Mouse (Mus musculus) kidney, embryonic 16.5 days (tissue): Measurements from ENCODE around the gene Pygl. TPM values are rescaled to one million over a fixed set of nuclear protein-coding genes. Genes with fewer than 3 reads are reported as not detected.
A peak's percentile ranks its signal among the peaks of the same experiment; 100 is the strongest.
"Not testable (repeated sequence)": the region's sequence is repeated elsewhere in the genome, so short reads cannot be mapped to it uniquely, and the experiment has no call there.

ENCODE experiments used
- ATAC-seq: fragments of 200-750 bp; cut with Nextera tagmentation; 2 replicates; pipeline ENCODE4 v1.8.0; 2017; ENCODE audit warnings: moderate TSS enrichment; ENCODE audit not compliant: low FRiP score, low TSS enrichment
- H3K27ac ChIP-seq: fragments of 300-500 bp; sonication (generic); 2 replicates; pipeline ENCODE4 v1.5.1; 2014; ENCODE audit warnings: low read length
- H3K27me3 ChIP-seq: fragments of 300-500 bp; sonication (generic); 2 replicates; pipeline ENCODE4 v1.6.1; 2014; ENCODE audit warnings: low read length, control low read depth, mixed read lengths; ENCODE audit not compliant: insufficient read depth
- H3K36me3 ChIP-seq: fragments of 300-500 bp; sonication (generic); 2 replicates; pipeline ENCODE4 v1.6.1; 2014; ENCODE audit warnings: low read length, control low read depth, mixed read lengths; ENCODE audit not compliant: insufficient read depth
- H3K4me1 ChIP-seq: fragments of 300-500 bp; sonication (generic); 2 replicates; pipeline ENCODE4 v1.6.1; 2014; ENCODE audit warnings: low read length, control low read depth, mixed read lengths; ENCODE audit not compliant: insufficient read depth
- H3K4me2 ChIP-seq: fragments of 300-500 bp; sonication (generic); replicated peaks from 2 replicates; pipeline ENCODE4 v1.6.1; 2014; ENCODE audit warnings: low read depth, low read length
- H3K4me3 ChIP-seq: fragments of 300-500 bp; sonication (generic); 2 replicates; pipeline ENCODE4 v1.5.1; 2014; ENCODE audit warnings: mild to moderate bottlenecking, low read length
- H3K9ac ChIP-seq: fragments of 300-500 bp; sonication (generic); replicated peaks from 2 replicates; pipeline ENCODE4 v1.6.1; 2014; ENCODE audit warnings: low read length
- H3K9me3 ChIP-seq: fragments of 300-500 bp; sonication (generic); 2 replicates; pipeline ENCODE4 v1.6.1; 2016; ENCODE audit warnings: low read length, control low read depth
- WGBS: fragments of 180-500 bp; shearing (Covaris S2); extraction: QIAGEN DNeasy Blood & Tissue Kit; methylation state at CpG from one replicate; pipeline ENCODE4 v1.1.7; 2014; 5-methylcytosine and 5-hydroxymethylcytosine counted together
- polyA plus RNA-seq: library from polyadenylated mRNA; unstranded; fragments of >200 nt; fragmentation: Nextera tagmentation; extraction: Ambion mirVana; gene quantifications from 2 replicates; pipeline ENCODE4 v1.2.1, GENCODE M21; 2015

Pygl gene
- polyA plus RNA-seq, 1 experiment from 2014 or later, result 49.1 TPM

GRCm38 (mm10) chr12:70213601-70214000 is 17.7 kb downstream of the Pygl start:
- peaks cover 15% of the 10 kb centered on the region; the same call in 1 of the 2 replicates for H3K4me1 ChIP-seq
- no peaks in the 10 kb centered on the region for H3K27me3 ChIP-seq
- H3K36me3 ChIP-seq, result peaks cover 6% of the 10 kb centered on the region; the same call in 1 of the 2 replicates
- H3K9me3 ChIP-seq, result no peaks in the 10 kb centered on the region
- H3K9ac ChIP-seq, result no peak overlapping the region
- peak overlapping the region; percentile 40; the same call in 1 of the 2 replicates for H3K27ac ChIP-seq
- no peak for ATAC-seq
- H3K4me2 ChIP-seq, result no peak overlapping the region
- WGBS, result 77% methylated on average over 6 of the region's 6 CpGs
- no peak overlapping the region for H3K4me3 ChIP-seq

GRCm38 (mm10) chr12:70212501-70212900 is 18.8 kb downstream of the Pygl start:
- no peaks in the 10 kb centered on the region for H3K9me3 ChIP-seq
- H3K4me3 ChIP-seq, result no peak overlapping the region
- peaks cover 15% of the 10 kb centered on the region; the same call in 1 of the 2 replicates for H3K4me1 ChIP-seq
- H3K4me2 ChIP-seq, result no peak overlapping the region
- H3K36me3 ChIP-seq, result peaks cover 3% of the 10 kb centered on the region; the same call in 1 of the 2 replicates
- no peak for ATAC-seq
- no peak overlapping the region for H3K27ac ChIP-seq
- H3K9ac ChIP-seq, result no peak overlapping the region
- H3K27me3 ChIP-seq, result no peaks in the 10 kb centered on the region
- WGBS, result 78% methylated on average over 4 of the region's 4 CpGs

- WGBS, result 39% methylated on average over 5 of the region's 5 CpGs
- Histone ChIP-seq H3K36me3 (peaks cover 4% of the 10 kb centered on the region; the same call in 1 of the 2 replicates), H3K4me2 (no peak overlapping the region), H3K9me3 (no peaks in the 10 kb centered on the region), H3K27ac (no peak overlapping the region), H3K27me3 (no peaks in the 10 kb centered on the region), H3K4me1 (no peaks in the 10 kb centered on the region; the same call in 1 of the 2 replicates), H3K9ac (no peak overlapping the region), H3K4me3 (no peak overlapping the region)
- ATAC-seq, result no peak
Measured at GRCm38 (mm10) chr12:70208214-70208613, 23.1 kb downstream of the Pygl start.

- H3K9me3 ChIP-seq, result no peaks in the 10 kb centered on the region
- ATAC-seq, result no peak
- 84% methylated on average over 8 of the region's 8 CpGs for WGBS
- no peak overlapping the region for H3K27ac ChIP-seq
- H3K4me2 ChIP-seq, result no peak overlapping the region
- H3K4me1 ChIP-seq, result no peaks in the 10 kb centered on the region
- H3K36me3 ChIP-seq, result peaks cover 9% of the 10 kb centered on the region; the same call in 1 of the 2 replicates
- H3K4me3 ChIP-seq, result no peak overlapping the region
- H3K9ac ChIP-seq, result no peak overlapping the region
- no peaks in the 10 kb centered on the region for H3K27me3 ChIP-seq
Measured at GRCm38 (mm10) chr12:70204433-70204832, 26.9 kb downstream of the Pygl start.

- no peak for ATAC-seq
- Histone ChIP-seq H3K36me3 (peaks cover 14% of the 10 kb centered on the region; the same call in 1 of the 2 replicates), H3K4me3 (no peak overlapping the region), H3K4me1 (no peaks in the 10 kb centered on the region), H3K27me3 (no peaks in the 10 kb centered on the region), H3K9me3 (no peaks in the 10 kb centered on the region), H3K4me2 (no peak overlapping the region), H3K27ac (no peak overlapping the region), H3K9ac (no peak overlapping the region)
- 77% methylated on average over 4 of the region's 5 CpGs for WGBS
Measured at GRCm38 (mm10) chr12:70201926-70202529, 29.3 kb downstream of the Pygl start.

GRCm38 (mm10) chr12:70196341-70196740 is 34.9 kb downstream of the Pygl start:
- ATAC-seq, result no peak
- Histone ChIP-seq H3K9me3 (no peaks in the 10 kb centered on the region), H3K4me2 (no peak overlapping the region), H3K4me3 (no peak overlapping the region), H3K27ac (no peak overlapping the region), H3K36me3 (peaks cover 18% of the 10 kb centered on the region; the same call in 1 of the 2 replicates), H3K4me1 (peaks cover 10% of the 10 kb centered on the region; the same call in 1 of the 2 replicates), H3K27me3 (no peaks in the 10 kb centered on the region), H3K9ac (no peak overlapping the region)
- 90% methylated on average over 5 of the region's 5 CpGs for WGBS

- Histone ChIP-seq H3K4me2 (no peak overlapping the region), H3K4me3 (no peak overlapping the region), H3K27ac (no peak overlapping the region), H3K9me3 (no peaks in the 10 kb centered on the region), H3K9ac (no peak overlapping the region), H3K36me3 (peaks cover 18% of the 10 kb centered on the region; the same call in 1 of the 2 replicates), H3K27me3 (no peaks in the 10 kb centered on the region), H3K4me1 (peaks cover 10% of the 10 kb centered on the region; the same call in 1 of the 2 replicates)
- WGBS, result 97% methylated on average over 6 of the region's 6 CpGs
- no peak for ATAC-seq
Measured at GRCm38 (mm10) chr12:70195426-70195825, 35.9 kb downstream of the Pygl start.

GRCm38 (mm10) chr12:70192267-70192727 is 39.0 kb downstream of the Pygl start:
- 0 out of 2 replicates have a peak overlapping the region, but pooled peaks have one; percentile 15 for H3K27ac ChIP-seq
- H3K4me3 ChIP-seq, result peak overlapping the region; percentile 40
- no peaks in the 10 kb centered on the region for H3K9me3 ChIP-seq
- H3K9ac ChIP-seq, result peak overlapping the region; percentile 41
- H3K27me3 ChIP-seq, result no peaks in the 10 kb centered on the region
- 19% methylated on average over 19 of the region's 19 CpGs for WGBS
- H3K4me2 ChIP-seq, result peak overlapping the region; percentile 52
- peaks cover 10% of the 10 kb centered on the region; the same call in 1 of the 2 replicates for H3K36me3 ChIP-seq
- peaks cover 10% of the 10 kb centered on the region; the same call in 1 of the 2 replicates for H3K4me1 ChIP-seq
- ATAC-seq, result no peak

- H3K9ac ChIP-seq, result no peak overlapping the region
- H3K27me3 ChIP-seq, result no peaks in the 10 kb centered on the region
- no peak overlapping the region for H3K4me2 ChIP-seq
- no peak overlapping the region for H3K27ac ChIP-seq
- H3K36me3 ChIP-seq, result 0 out of 2 replicates have a peak, but pooled peaks cover 3% of the 10 kb centered on the region
- H3K9me3 ChIP-seq, result peaks cover 11% of the 10 kb centered on the region
- ATAC-seq, result no peak
- H3K4me1 ChIP-seq, result no peaks in the 10 kb centered on the region
- 84% methylated on average over 20 of the region's 22 CpGs for WGBS
- no peak overlapping the region for H3K4me3 ChIP-seq
Measured at GRCm38 (mm10) chr12:70184173-70184783, 47.0 kb downstream of the Pygl start.

- H3K4me3 ChIP-seq, result not testable (repeated sequence)
- 95% methylated on average over 8 of the region's 8 CpGs for WGBS
Measured at GRCm38 (mm10) chr12:70183507-70183906, 47.8 kb downstream of the Pygl start.

More at GRCm38 (mm10) chr12:70183507-70183906, 47.8 kb downstream of the Pygl start:
- not testable (repeated sequence) for H3K27me3 ChIP-seq, H3K36me3 ChIP-seq, H3K27ac ChIP-seq, H3K4me1 ChIP-seq, H3K4me2 ChIP-seq, ATAC-seq, H3K9ac ChIP-seq
- peaks cover 11% of the 10 kb centered on the region for H3K9me3 ChIP-seq
